Mouse (Mus musculus) layer of hippocampus, adult 9-11 months (tissue): ENCODE results near the gene Thoc2.
A peak's percentile ranks its signal among the peaks of the same experiment; 100 is the strongest.
"Not testable (repeated sequence)": the region's sequence is repeated elsewhere in the genome, so short reads cannot be mapped to it uniquely, and the experiment has no call there.

Source experiments
- DNase-seq: peaks from one replicate; pipeline ENCODE4 v3.0.0; 2022

Thoc2 gene

DNA sequence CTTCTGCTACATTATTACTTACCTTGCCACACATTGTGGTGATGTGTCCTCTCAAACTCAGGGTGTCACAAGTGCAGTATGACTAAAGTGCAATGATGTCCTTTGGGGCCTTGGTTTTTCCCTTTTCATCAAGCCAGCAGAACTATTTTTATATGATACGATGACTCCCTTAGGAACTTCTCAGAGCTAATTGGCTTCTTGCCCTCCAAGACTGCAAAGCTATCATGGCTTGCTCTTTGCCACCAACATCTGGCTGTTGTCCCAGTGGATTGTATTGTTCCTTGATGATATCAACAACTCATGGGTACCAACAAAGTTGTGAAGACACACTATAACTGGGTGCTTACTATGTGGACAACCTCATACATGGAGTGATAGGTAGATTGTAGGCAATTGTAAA, at the start of gene Thoc2:
Gene Thoc2 (minus strand): TSS at position 101 of the 400 bp plus-strand sequence.
- DNase-seq: no peak

DNA sequence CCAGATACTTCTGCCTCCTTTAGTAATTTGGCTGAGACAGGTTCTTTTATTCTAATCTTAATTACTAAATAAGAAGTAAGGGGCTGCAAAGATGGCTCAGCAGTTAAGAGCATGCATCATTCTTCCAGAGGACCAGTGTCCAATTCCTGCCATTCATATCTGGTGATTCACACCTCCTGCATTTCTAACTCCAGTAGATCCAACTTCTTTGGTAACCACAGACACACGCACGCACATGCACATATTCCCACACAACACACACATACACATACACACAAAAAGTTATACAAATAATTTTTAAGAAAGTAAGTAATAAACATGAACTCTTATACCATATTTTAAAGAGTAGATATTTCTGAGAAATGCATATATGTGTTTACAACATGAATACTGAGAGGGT, 49.6 kb upstream of the Thoc2 start:
- no peak for DNase-seq

DNA sequence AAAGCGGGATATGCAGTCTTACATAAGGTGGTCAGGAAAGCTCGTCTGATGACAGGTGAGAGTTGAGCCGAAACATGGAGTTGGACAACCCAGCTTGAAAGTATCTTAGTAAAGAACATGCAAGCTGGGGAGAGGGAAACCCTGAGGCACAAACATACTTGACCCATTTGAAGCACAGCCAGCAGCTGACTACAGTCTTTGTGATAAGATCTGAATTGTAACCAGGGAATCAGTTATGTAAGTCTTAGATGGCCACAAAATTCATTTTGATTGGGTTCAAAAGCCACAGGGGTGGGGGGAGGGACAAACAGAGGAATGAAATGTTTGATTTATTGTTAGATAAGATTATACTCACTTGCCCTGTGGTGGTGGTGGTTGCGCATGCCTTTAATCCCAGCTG, 48.9 kb upstream of the Thoc2 start:
- no peak for DNase-seq

DNA sequence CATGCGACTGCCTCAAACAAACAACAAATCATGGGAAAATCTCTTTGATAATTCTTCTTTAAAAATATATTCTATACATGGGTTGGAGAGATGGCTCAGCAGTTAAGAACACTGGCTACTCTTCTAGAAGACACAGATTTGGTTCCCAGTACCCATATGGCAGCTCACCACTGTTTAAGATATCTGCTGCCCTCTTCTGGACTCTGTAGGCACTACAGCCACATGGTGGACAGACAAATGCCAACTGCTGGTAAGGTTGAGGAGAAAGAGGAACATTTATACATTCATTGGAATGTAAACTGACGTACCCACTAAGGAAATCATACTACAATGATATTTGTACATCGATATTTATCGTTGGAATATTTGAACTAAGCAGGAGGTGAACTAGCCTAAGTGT, 36.7 kb upstream of the Thoc2 start:
- DNase-seq: no peak

DNA sequence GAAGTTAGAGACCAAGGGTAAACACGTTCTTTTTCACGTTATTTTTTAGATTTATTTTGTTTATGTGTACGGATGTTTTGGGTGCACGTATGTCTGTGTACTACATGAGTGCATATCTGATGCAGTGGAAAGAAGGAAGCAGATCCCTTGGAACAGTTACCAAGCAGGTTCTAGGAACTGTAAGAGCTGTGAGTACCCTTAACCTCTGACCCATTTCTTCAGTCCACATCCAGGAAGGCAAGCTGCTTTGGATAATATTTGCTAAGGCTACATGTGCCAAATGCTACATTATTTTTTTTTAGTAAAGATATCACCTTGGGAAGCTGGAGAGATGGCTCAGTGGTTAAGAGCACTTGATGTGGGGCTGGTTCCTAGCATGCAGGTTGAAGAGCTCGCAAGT, 21.4 kb upstream of the Thoc2 start:
- no peak for DNase-seq

DNA sequence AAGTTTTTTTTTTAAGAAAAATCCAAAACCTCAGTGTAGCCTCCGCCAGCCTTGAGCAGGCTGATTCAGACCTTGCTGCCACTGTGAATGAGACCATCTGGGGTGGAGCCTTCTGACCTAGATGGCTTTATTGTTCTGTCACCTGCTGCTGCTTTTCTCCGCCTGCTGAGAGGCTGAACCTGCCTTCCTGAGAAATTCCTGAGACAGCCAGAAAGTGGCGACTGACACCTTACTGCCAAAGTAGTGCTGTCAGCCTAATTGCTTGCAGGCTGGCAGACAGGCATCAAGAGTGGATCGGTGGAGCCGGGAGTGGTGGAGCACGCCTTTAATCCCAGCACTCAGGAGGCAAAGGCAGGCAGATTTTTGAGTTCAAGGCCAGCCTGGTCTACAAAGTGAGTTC, 11.3 kb upstream of the Thoc2 start:
- not testable (repeated sequence) for DNase-seq

DNA sequence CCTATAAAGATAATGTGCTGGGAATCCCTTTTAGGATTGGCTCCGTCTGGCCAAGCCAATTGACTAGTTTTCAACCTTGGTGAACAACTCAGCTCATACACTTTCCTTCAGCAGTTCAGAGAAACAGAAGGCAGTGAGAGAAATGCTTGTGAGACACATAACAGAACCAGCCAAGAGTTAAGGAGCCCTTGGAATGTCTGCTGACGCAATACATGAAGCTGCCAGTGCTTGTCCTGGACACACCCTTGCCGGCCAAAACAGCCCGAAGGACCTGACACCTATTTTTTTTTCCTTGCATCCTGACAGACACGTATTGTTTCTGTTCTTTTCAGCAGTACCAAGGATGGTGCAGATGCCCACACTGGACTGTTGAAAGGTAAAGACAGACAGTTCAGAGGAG, 4.2 kb upstream of the Thoc2 start:
- DNase-seq: no peak

DNA sequence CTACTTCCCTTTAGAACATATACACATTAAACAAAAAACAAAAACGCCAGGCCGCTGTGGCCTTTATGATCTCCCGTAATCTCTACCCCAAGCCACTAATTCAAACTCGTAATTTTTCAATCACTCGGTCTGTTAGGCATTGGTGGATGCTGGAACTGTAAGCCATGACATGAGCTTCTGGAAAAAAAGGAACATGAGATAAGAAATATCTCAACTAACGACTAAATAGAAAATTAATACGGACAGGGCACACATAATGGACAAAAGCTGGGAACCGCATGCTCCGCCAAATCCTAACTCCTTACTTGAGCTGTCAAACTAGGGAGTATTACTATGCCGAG, 8.4 kb downstream of the Thoc2 start:
- DNase-seq: no peak

DNA sequence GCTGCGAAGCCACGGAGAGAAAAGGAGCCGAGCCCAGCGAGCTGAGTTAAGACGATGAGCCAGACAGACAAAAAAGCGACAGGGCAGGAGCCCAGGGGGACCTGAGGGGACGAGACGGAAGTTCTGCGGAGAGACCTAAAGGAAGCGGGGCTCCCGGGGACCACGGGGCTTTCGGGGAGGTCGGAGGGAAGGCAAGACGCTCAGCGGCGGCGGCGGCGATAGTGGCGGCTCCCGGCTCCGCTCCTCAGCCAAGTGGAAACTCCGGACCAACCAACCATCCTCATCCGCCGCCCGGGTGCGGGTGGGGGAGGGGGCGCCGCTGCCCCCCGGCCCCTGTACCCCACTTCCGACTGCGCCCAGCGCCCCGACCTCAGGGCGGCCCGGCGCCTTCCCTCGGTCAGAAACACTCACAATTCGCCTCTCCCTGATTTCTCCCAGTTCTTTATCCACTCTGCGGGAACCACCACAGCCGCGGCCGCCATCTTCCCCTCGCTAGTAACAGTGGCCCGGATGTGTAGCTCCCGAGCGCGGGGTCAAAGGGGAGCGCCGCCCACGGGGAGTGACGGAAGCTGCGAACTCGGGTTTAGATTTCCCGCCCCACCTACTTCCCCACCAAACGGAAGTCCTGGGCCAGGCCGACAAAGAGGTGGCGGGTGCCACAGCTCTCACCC, 8.9 kb downstream of the Thoc2 start:
- DNase-seq: peak; percentile 92

DNA sequence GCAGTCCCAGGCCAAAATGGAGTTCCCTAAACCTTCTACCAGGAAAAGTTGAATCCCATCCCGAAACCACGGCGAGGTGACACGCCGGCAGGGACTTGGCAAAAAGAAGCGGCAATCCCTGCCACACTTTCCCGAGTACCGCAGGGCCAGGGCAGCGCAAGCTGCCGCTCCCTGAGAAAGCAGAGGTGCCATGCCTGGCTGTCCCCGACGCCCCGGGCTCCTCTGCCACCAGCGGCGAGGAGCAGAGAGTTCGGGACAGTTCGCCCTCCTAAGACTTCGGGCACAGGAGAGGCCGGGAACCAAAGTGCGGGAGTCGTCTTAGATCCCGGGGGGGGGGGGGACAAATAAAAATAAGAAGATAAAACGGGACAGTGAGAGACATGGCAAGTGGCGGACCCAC, 9.5 kb downstream of the Thoc2 start:
- DNase-seq: no peak

DNA sequence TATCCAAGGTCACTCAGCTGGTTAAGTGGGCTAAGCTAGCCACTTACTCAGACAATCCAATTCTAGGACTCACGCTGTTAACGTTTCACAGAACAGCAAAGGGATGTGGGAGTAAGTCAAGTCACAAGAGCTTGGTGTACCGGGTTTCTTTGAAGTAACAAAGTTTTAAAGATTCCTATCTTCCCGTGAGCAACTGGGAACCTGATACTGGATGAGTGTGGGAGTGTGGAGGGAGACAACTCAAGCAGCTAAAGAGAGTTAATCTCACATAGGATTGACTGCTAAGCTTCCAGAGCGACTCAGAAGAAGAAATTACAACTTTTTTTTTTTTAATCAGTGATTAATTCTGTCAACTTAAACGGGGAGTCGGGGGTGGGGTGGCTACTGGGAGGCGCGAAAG, 10.0 kb downstream of the Thoc2 start:
- DNase-seq: no peak

DNA sequence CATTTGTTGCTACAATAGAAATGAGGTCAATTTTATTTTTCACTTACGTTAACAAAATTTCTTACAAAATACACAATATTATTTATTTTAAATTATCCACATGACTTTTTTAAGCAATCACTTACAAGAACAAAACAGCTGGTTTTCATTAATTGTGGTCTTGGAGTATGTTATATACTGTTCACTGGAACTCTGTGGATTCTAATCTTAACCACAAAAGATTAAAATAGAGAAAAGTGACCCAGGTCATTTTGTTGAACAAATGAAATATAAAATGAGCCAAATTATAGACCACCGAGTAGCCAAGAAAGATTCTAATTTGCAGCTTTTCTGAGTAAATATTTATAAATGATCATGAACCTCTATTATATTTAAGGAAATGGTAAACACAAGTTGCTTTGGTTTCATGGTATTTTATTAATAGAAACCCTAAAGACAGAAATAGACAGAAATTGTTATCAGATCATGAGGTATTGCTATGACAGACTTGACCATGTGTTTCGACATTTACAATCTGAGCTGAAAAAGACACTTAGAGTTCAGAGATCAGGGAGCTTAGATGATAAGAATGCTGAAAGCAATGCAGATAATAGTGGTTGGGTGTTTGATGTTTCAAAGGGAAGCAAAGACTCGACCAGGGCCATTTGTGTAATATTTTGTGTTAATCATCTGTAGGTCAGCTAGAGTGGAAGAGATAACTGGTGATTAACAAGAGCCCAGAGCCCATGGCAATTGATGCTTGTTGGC, 35.5 kb downstream of the Thoc2 start:
- DNase-seq: no peak

DNA sequence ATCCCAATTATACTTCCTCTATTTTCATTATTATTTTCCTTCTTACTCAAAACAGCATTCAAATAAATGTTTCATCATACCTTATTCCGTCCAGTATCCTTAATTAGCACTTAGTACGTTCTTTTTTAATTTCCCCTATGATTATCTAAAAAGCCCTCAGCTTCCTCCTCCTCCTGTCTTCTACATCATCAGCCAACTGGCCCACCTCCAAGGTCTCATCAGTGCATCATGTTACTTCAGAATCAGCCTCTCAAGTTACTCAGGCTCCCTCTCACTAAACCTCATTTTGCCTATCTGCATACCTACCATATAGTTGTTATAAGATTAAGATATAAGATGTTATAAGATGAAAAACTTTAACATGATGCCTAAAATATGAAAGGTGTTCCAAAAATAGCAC, 43.9 kb downstream of the Thoc2 start:
- no peak for DNase-seq

DNA sequence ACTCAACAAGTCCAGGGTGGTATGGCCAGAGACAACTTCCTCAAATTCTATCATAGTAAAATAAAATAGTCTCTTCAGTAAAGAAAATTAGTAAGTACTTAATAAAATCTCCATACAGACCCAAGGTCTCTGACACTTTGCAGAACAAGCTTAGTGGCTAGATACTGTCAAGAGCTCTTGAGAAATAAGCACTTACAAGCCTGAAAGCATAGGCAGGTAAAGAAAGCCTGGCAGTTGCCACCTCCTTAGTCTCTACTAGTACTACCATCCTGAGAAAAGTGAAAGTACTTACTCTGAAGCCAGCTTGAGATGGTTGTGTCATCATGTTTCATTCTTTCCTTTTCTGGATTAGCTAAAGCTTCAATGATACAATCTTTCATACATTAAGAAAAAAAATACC, 82.7 kb downstream of the Thoc2 start:
- no peak for DNase-seq

DNA sequence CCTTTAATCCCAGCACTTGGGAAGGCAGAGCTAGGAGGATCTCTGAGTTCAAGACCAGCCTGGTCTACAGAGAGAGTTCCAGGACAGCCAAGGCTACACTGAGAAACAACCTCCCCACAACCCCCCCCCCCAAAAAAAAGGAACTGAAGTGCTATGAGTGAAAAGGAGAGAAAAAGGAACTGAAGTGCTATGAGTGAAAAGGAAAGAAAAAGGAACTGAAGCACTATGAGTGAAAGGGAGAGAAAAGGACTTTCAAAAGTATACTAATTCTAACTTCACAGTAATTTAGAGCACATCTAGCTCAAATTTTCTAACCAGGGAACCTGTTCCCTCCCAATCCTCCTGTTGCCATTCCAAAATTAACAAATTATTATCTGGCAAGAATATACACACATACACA, 114.9 kb downstream of the Thoc2 start:
- DNase-seq: no peak

DNA sequence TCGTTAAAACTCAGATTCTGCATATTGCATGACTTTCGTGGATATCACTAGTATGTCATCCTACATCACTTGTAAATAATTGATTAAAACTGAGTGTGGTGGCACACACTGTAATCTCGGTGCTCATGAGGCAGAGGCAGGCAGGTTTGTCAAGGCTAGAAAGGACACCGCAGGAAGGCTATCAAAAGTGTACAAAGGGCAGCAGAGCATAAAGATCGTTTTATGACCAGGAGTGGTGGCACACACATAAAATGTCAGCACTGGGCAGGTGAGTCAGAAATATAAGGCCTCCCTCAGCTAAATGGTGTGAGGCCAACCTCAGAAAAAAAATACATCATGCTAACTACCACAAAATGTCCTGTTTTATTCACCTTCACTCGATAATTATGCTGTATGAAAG, 127.2 kb downstream of the Thoc2 start:
- no peak for DNase-seq
